Mouse (Mus musculus): ENCODE measurements around the gene Ccdc70. TPM values are rescaled to one million over a fixed set of nuclear protein-coding genes. Genes with fewer than 3 reads are reported as not detected.

The Ccdc70 gene
- under 1 TPM in 1 of 2 experiments, not detected in 1; 0.55 TPM for polyA plus RNA-seq (2017; shearing (Covaris generic))

GRCm38 (mm10) chr8:21969475-21969874 is at the start of gene Ccdc70:
TSS of gene Ccdc70 (plus strand) at chr8:21969775.

GRCm38 (mm10) chr8:21932610-21933009 is 37.0 kb upstream of the Ccdc70 start, which contains the start of gene Defb15:
TSS of gene Defb15 (minus strand) at chr8:21932710.

GRCm38 (mm10) chr8:21938052-21938451 is 31.5 kb upstream of the Ccdc70 start, which contains the start of gene Defb35:
TSS of gene Defb35 (plus strand) at chr8:21938352.

GRCm38 (mm10) chr8:21946462-21946861 is 23.1 kb upstream of the Ccdc70 start, which contains the start of gene Defb13:
TSS of gene Defb13 (plus strand) at chr8:21946762.

GRCm38 (mm10) chr8:21958414-21958813 is 11.2 kb upstream of the Ccdc70 start, which contains the start of gene Fam90a1a:
TSS of gene Fam90a1a (plus strand) at chr8:21958714.

Other genes with a start within 250 kb of the Ccdc70 start
- gene Defa24, start 235.3 kb upstream of the Ccdc70 start, polyA plus RNA-seq (2017; shearing (Covaris generic)) = not detected
- not detected for gene Defb50, start 146.2 kb upstream of the Ccdc70 start, polyA plus RNA-seq (2017; shearing (Covaris generic))
- under 1 TPM in 1 of 2 experiments, not detected in 1; 0.59 TPM for gene Defb2, start 129.8 kb upstream of the Ccdc70 start, polyA plus RNA-seq (2017; shearing (Covaris generic))
- gene Defb10, start 110.9 kb upstream of the Ccdc70 start, polyA plus RNA-seq (2017; shearing (Covaris generic)) = not detected
- not detected for gene Defb9, start 84.4 kb upstream of the Ccdc70 start, polyA plus RNA-seq (2017; shearing (Covaris generic))
- not detected for gene Defb11, start 63.4 kb upstream of the Ccdc70 start, polyA plus RNA-seq (2017; shearing (Covaris generic))
- not detected for gene Defb15, start 37.1 kb upstream of the Ccdc70 start, polyA plus RNA-seq (2017; shearing (Covaris generic))
- 1 to 10 TPM in 1 of 2 experiments, not detected in 1; 3.7 TPM for gene Defb35, start 31.4 kb upstream of the Ccdc70 start, polyA plus RNA-seq (2017; shearing (Covaris generic))
- not detected for gene Defb13, start 23.0 kb upstream of the Ccdc70 start, polyA plus RNA-seq (2017; shearing (Covaris generic))
- gene Fam90a1a, start 11.1 kb upstream of the Ccdc70 start, polyA plus RNA-seq (2017; shearing (Covaris generic)) = 1 to 10 TPM in 1 of 2 experiments, under 1 TPM in 1; 0.17 to 1.7 TPM
- under 1 TPM; 0.06 to 0.22 TPM for gene Atp7b, start 90.5 kb downstream of the Ccdc70 start, polyA plus RNA-seq (2017; shearing (Covaris generic))
- gene Alg11, start 90.9 kb downstream of the Ccdc70 start, polyA plus RNA-seq (2017; shearing (Covaris generic)) = 10 to 100 TPM; 10.3 to 11.7 TPM
- gene Nek5, start 155.3 kb downstream of the Ccdc70 start, polyA plus RNA-seq (2017; shearing (Covaris generic)) = under 1 TPM; 0.06 to 0.31 TPM
- gene Nek3, start 196.7 kb downstream of the Ccdc70 start, polyA plus RNA-seq (2017; shearing (Covaris generic)) = 1 to 10 TPM; 3.8 to 7.1 TPM
- gene Ckap2, start 216.0 kb downstream of the Ccdc70 start, polyA plus RNA-seq (2017; shearing (Covaris generic)) = 1 to 10 TPM; 1.8 to 7.9 TPM
- 10 to 100 TPM; 37.0 to 49.8 TPM for gene Vps36, start 223.0 kb downstream of the Ccdc70 start, polyA plus RNA-seq (2017; shearing (Covaris generic))